Mouse (Mus musculus): ENCODE results near the gene Dcst2.
A peak's percentile ranks its signal among the peaks of the same experiment; 100 is the strongest.

The Dcst2 gene

DNA sequence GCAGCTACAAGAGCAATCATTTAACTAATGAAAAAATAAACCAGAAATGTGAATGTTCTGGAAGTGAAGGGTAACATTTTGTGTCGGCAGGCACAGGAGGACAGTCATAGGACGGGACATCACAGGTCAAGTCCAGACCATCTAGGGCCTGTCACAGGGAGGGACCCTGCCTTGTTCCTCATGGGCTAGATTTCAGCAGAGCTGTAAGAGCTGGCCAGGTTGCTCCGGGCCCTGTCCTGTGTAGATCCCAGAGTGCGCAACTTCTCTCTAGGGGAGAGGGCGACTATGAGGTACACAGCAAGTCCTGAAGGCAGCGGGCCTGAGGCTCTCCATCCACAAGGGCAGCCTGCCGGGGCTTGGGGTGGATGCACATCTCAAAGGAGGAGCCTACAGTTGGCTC, at the start of gene Dcst2:
Gene Dcst2, plus strand, starts transcription at position 301 of the 400 bp plus-strand sequence.
- DNase-seq (ENCODE audit: low spot score), result no peak

DNA sequence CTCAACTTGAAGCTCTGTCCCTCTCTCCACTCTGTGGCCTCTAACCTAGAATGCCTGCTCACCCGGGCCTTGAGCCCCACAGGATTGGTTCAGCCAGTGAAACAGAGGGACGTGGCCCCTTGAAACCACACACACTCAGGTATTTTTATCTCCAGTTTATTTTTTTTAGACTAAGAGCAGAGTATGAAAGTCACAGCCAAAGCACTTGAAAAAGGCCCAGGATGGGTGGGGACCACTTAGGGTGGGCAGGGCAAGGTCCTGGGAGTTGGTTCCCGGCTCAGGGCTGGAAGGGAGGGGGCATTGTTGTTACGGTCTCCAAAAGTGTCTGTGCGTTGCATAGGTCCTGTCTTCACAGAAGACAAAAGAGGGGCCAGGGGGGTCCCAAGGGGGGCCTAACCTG, 47.4 kb upstream of the Dcst2 start:
- DNase-seq (ENCODE audit: low spot score), result no peak

DNA sequence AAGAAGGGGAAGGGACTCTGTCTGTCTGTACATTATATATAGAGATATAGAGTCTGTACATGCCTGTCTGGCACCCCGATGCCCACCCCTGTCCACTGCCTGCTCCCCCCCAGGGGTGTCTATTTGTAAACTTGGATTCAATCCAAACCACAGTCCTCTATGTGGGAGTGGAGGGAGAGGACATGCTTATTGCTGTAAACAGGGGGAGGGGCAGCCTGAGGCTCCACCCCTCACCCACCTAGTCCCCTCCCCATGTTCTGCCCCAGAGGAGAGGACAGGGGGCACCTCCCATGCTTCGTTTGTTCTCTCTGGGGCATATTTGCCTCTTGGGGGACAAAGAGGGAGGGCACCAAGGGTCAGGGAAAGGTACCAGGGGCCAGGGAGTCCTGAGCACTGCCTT, 47.0 kb upstream of the Dcst2 start:
- DNase-seq (ENCODE audit: low spot score), result no peak

DNA sequence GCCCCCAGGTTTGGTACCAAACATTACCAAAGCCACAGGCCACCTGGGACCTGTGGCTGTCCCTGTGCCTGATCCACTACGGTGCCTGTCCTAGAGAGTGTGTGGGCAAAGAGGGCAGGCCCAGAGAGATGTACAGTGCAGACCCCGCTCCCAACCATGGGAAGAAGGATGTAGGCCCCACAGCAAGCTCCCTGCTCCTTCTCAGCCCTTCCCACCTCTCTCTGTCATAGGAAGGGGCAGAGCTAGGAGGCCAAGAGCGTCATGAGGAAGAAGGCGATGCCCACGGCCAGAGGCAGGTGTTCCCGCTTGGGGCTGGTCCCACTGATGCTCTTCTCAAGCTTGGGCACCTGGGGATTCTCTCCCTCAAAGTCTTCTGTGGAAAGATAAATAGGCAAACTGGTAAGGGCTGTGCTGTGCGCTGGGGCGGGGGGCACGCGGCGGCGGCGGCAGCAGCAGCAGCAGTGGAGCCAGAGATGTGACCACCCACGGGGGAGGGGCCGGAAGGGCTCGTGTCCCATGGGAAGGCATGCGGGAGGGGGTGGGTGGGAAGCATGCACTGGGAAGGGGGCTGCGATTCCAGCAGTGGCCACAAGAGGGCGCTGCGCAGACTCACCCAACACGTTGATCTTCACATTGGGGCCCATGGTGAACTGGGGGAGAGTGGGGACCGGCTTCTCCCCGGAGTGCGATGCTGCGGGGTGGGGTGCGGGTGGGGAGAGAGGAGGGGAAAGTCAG, 46.4 kb upstream of the Dcst2 start:
- peak; percentile 92 for DNase-seq (ENCODE audit: low spot score)

DNA sequence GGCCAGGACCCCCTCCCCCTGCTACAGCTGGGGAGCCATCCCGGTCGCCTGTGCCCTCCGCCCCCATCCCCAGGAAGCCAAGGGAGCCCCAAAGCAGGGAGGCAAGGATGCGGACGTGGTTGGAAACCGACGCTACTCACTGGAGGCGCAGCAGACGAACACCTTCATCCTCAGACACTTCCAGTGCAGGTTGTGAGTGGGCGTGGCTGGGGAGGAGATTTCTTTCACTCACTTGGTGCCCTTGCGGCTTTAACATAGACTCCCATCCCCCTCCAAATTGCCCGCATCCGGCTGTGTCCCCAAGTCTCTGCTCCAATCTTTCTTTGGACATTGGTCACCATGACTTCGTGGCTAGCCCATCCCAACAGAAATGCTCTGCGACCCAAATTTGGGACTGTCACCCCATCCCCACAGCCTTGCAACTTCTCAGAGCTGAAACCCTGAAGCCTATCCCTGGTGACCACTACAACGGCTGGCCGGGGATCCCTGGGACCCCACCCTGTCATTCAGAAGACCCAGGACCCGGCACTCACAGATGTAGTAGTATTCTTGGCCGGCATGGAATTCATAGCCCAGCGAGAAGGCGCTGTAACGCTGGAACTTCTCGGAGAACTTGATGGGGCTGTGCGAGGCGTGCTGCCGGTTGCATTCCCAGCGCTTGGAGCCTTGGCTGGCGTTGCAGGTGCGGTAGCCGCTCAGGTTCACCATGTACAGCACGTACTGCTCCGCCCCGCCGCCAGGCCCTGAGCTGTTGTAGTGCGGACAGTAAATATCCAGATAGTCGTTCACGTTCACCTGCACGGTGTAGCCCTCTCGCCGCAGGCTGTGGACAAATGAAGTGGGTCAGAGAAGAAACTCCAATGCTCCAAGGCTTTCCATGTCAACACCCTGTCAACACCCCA, 45.6 kb upstream of the Dcst2 start:
- no peak for DNase-seq (ENCODE audit: low spot score)

DNA sequence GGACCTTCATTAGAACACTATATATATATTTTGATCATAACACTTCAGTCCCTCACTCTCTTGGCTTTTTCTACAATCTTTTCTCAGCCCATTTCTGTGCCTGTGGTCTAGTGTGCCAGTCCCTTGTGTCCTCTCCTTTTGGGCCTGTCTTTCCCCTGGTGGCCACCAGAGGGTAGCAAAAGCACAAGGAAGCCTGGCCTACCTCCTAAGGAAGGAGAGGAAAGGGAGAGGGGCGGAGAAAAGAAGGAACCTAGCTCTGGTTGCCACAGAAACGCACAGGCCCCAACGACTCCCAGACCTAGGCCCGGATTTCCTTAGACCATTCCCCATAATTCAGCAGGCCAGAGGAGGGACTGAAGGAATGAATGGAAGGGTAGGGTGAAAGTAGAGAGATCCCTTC, 44.9 kb upstream of the Dcst2 start:
- peak; percentile 92 for DNase-seq (ENCODE audit: low spot score)

DNA sequence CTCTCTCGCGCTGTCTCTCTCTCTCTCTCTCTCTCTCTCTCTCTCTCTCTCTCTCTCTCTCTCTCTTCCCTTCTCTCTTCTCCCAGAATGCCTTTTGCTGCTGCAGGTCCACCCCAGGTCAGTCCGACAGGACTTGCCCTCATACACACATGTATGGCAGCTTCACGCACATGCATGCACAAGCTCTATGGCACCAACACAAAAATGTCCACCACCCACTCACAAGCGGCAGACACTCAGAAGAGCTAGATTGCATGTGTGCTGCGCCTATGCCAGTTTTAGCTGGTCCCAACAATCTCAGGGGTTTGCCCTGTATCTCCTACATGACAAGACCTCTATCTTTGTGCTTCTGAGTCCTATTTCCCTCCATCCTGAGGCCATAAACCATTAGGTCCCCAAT, 44.5 kb upstream of the Dcst2 start:
- DNase-seq (ENCODE audit: low spot score), result no peak

DNA sequence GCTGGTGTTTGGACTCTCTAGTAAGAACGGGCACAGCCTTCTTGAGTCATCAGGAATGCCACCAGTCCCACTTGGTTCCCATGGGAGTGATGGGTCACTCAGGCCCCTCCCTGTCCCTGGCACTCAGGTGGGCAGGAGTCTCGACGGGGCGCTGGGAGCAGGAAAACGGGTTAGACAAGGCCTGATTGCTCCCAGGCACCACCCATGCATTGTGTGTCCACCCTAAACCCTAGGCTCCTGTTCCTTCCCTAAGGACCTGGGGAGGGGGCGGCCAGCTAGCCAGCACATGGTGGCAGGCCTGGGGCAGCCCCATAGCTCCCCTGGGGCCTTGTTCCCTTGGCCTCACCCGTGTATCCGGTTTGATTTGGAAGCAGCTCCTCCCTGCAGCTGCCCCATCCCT, 43.5 kb upstream of the Dcst2 start:
- no peak for DNase-seq (ENCODE audit: low spot score)

DNA sequence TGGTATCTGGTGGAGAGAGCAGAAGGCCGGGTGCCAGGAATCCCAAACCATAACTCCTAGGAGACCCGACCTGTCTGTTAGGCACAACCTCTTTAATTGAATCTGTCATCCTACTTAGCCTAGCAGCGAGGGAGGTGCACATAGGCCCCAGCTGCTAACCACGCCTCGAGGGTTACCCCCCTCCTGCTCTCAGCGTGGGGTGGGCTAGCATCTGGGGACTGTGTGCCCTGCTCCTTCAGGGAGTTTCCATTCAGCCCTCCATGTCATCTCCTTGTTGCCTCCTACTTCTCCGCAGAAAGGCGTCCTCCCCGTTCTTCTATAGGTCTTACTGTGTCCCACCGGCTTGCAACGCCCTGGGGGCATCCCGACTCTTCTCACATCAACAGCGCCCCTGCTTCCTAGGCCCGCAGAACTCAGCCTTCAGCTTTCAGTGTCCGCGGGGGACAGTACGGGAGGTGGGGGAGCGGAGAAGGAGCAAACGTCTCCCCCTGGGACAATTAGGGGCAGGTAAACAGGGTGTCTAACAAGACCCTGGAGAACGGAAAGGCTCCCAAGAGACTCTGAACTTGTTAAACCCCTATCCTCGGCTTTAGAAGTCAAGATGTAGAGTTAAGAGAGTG, 42.7 kb upstream of the Dcst2 start:
- DNase-seq (ENCODE audit: low spot score), result no peak

DNA sequence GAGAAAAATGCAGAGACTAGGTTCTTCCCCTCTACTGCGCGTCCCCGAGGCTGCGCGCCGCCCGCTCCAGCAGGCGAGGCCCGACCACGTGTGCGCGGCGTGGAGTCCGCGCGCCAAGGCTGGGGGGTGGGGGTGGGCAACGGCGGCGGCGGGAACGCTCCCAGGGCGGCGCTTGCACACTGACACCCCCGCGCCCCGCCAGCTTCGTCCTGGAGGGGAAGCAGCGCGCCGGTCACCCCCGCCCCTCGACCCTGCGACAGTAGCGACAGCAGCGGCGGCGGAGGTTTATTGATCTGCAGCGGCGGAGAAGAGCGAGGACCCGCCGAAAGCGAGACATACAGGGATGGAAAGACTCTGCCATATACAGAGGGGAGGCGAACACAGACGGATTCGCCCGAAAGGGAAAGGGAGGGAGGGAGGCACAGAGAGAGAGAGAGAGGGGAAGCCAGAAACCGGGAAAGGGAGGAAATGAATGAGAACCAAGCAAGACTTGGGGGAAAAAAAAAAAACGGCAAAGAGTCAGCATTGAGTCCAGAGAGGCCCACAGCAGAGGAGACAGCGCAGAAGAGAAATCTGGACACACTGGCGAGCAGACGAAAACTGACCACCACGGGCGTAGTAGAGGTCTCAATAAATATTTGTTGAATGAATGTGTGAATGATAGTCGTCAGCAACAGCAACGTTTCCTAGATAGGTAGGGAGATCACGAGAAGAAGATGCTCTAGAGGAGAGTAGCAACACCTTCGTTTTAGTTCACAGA, 42.0 kb upstream of the Dcst2 start:
- no peak for DNase-seq (ENCODE audit: low spot score)

DNA sequence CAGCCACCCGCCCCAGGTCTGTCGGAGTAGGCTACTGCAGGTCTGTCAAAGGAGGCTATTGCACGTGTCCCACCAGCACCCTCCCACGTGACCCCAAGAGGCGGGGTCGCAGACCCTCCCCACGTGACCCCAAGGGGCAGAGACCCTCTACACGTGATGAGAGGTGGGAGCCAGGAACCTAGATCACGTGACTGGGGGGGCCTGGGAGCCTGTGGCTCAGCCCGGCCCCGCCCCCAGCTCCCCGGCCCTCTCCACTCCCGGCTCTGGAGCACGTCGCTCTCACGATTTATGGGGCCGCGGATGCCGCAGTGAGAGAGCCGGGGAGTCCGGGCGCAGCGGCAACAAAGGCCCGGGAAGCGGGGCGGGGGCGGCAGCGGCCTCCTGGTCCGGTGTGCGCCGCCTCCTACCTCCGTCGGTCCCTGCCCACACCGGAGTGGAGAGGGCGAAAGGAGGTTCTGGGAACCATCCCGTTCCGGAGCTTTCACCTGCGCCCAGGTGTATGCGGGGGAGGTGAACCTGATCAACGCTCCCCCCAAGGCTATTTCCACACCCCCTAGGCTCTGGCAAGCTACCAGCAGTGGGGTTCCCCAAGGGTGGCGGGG, 41.1 kb upstream of the Dcst2 start:
- DNase-seq (ENCODE audit: low spot score), result peak; percentile 80

DNA sequence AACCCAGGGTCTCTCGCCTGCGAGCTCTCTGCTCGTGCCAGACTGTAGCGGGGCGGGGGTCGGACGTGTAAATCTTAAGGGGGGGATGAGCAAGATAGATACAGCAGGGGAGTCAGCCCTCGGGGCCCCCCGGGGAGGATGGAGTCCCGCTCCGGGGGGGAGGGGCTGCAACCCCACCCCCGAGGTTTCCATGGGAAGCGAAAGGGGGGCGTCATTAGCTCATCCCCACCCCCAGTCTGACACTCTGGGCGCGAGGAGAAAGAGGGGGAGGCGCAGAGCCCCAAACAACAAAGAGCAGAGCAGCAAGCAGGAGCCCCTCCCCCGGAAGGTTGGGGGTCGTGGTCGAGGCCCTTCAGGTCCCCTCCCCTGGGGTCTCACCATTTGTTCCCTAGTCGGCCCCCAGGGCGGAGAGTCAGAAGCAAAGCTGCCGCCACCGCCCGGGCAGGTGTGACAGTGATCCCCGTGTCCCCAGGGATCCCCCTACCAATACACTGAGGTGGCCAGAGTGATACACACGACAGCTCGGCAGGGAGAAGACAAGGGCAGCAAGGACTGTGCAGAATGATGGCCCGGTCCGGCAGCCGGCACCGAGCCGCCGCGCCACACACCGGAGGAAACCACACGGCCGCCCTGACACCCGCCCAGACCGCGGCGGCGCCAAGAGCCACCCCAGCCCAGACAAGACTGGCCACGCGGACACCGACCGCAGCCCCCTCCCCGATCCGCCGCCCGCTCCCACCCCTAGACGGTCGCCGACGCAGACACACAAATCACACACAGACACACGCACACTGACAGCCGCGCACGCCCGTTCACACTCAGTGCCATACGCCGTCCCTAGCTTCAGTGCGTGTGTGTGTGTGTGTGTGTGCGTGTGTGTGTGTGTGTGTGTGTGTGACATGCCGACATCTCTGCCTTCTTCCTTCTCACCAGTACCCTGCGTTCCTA, 40.3 kb upstream of the Dcst2 start:
- no peak for DNase-seq (ENCODE audit: low spot score)

DNA sequence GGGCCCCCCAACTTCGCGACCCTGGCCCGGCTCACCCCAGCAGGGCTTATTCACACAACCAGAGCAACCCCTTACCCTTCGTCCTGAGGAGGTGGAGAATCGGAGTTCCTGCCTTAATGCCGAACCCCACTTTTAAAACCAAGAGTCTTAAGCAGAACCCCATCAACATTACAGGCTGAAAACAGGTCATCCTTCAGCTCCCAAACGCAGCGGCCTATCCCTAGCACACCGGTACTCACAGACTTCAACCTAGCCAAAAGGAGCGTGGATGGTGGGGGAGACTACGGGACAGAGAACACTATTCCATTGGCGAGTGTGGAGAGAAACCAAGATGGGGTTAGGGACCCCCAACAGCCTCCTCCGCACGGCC, 39.7 kb upstream of the Dcst2 start:
- DNase-seq (ENCODE audit: low spot score), result no peak

DNA sequence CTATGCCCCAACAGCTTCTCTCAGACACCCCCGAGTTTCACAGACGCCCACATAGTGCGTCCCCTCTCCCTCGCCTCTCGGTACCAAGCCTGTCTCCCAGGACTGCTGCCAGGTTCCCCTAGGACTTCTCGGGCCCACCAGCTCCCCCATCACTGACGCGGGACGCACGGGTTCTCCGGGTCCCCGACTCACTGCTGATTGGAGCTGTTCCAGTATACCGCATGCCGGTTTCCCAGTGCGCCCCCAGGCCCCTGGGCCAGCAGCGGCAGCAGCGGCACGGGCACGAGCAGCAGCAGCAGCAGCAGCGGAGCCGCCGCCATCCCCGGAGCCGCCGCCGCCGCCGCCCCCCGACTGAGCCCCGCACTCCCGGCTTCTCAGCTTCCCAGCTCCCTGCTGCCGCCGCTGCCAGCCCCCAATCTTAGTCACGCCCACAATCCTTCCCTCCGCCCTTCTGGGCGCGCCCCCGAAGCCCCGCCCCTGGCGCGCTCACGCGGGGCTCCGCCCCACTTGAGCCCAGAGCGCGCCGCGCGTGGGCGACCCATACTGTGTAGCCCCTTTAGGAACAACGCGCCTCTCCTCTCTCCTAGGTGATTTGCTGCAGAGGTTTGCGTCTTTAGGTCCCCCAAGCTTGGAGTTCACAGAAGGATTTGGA, 39.1 kb upstream of the Dcst2 start, which contains the start of gene Efna3:
Gene Efna3, minus strand, starts transcription at position 452 of the 652 bp plus-strand sequence.
- DNase-seq (ENCODE audit: low spot score), result peak; percentile 68

DNA sequence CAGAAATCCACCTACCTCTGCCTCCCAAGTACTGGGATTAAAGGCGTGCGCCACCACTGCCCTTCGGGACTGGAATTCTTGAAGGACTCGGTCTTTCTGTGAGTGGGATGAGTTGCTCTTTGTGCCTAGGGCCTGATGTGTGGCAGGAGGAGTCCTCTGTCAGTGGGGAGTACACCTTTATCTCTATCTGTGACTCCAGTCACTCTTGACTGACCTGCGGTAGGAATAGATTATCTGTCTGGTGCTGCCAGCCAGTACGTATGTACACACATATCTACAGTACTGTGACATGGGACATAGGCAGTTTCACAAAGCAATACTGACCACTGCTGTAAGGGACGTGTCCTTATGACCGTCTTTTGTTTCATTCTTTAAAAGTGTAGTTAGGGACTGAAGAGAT, 35.9 kb upstream of the Dcst2 start:
- no peak for DNase-seq (ENCODE audit: low spot score)

DNA sequence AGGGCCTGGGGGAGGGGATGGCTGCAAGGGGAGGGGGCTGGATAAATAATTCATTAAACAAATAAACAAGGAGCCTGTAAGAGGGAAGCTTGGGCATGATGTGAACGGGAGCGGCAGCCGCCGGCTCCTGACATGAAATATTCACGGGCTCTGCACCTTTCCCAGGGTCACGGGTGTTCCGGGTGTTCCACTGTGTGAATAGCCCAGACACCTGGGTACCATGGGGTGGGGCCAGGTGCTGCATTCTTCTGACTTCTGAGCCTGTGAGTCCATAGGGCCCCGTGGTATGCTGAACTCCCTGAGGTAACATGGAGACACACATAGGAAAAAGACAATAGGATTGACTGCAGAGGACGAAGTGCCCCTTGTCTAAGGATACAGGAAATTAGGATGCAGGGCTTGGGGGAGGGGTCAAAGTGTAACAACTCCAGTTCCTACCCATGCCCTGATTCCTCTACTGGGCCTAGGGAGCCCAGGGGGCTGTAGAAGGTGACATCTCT, 34.4 kb upstream of the Dcst2 start:
- DNase-seq (ENCODE audit: low spot score), result no peak

DNA sequence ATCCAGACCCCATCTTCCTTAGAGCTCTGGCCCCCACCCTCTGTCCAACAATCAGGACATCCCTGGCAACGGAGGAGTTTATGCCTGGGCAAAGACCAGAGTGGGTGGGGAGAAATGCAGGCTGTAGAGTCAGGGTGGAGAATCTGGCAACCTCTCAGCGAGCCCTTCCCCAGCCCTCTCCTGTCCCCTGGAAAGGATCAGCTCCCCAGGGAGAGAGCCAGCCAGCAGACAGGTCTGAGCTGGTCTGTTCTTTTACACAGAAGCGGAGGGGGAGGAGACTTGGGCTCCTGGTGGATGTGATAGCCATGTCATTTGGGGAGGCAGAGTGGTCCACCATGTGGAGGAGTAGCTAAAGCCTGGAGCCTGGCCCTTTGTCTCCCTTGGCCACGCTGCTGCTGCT, 33.2 kb upstream of the Dcst2 start:
- DNase-seq (ENCODE audit: low spot score), result peak; percentile 78

DNA sequence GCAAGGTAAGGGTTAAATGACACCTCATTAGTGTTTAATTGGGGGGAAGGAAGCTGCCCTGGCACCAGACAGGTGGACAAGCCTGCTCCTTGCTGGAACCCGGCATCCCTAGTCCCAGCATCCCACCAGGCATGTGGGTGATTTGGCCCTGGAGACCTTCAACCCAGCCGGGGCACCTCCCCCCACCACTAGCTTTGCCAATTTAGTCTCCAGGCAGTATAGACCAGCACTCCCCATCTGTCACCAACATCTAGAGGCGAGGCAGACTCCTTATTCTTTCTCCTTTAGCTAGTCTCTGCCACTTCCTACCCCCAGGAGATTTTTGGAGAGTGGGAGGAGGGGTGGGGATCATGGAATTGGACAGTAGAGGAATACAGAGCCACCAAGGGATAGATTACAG, 31.4 kb upstream of the Dcst2 start:
- no peak for DNase-seq (ENCODE audit: low spot score)

DNA sequence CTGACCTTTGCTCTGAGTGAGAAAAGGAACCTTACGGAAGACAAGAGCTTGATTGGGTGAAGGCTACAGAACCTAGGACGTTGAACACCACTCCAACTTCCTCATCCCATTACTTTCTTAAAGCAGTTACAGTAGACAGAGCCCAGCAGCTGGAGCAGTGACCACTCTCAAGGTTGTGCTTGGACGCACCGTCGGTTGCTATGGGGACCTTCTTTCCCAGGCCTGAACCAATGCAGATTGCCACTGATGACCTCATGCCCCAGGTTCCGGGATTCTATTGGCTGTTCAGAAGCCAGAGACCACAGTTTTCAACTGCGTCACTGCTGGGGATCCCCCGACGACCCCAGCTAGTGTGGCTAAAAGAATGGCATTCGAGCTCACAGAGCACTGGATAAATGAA, 30.8 kb upstream of the Dcst2 start:
- DNase-seq (ENCODE audit: low spot score), result peak; percentile 84

DNA sequence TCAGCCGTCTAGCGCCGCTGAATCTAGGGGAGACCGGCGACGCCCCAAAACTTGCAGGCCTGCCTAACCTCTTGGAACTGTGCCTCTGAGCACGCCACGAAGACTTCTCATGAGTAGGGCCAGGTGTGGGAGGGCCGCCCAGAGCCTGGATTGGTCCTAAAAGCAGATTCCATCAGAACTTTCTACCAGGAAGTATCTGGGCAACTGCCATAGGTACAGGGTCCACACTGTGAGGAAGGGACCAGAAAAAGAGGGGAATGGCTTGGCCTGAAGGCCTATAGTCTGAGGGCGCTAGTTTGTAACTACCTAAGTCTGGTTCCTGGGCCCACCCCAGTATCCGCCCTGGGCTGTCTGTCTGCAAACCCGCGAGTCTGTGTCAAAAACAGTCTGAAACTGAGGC, 30.2 kb upstream of the Dcst2 start:
- no peak for DNase-seq (ENCODE audit: low spot score)

Measured in MN1 (cell line).